Mouse (Mus musculus): ENCODE data around the gene Tpra1. TPM values are rescaled to one million over a fixed set of nuclear protein-coding genes. Genes with fewer than 3 reads are reported as not detected.

The Tpra1 gene
- 31.0 and 67.2 TPM in 2 replicates for total RNA-seq (2012; rRNA removed)

DNA sequence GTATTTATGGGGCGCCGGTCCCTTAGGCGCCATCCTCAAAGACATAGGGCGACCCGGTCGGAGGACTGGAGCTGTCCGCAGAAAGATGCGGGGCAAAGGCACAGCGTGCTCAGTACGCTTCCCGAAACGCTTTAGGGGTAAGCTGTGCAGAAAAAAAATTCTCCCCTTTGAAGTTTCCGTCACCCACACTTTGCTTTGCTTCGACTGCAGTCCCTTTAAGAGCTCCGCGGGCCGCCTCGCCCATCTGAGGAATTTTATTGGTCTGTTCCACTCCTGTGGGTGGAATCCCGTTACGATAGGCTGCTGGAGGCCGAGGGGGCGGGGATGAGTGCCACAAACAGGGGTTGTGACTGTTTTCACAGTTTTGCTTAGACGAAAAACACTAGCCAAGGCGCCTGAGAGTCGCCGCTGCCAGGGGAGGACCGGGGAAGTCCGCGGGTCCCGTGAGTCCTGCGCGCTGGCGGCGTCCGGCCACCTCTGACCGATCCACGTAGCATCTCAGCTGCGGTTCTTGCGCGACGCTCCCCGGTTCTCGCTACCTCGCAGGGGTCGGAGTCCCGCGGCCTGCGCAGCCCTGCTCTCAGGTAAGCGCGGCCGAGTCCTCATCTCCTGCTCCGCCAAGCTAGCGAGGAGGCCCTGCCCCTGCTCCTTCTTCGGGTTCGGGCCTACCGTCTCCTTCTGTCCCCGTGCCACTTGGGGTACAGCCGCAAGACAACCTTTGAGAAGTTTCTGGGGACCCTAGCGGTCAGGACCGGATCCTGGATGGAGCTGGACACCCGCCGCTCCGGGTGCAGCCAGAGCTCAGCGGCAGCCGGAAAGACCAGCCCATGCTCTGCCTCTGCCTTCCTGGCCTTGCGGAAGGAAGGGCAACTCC, at the start of gene Tpra1:
TSS of gene Tpra1 (plus strand) at position 305 of the 874 bp plus-strand sequence.
- no peaks in the 10 kb centered on the region for H3K9me3 ChIP-seq (ENCODE audit: control insufficient read depth, insufficient read depth, low read depth, low read length)
- peaks cover 3 to 11% of the 10 kb centered on the region in 2 experiments; a peak in 2 of 4 replicates for H3K4me1 ChIP-seq (ENCODE audit: control insufficient read depth in 2 of 2, insufficient read depth in 2 of 2, low read length in 2 of 2, poor library complexity in 1 of 2)
- in situ Hi-C loops (cut with MboI; ENCODE audit: low sequenced_read_pairs in 2 of 2, unreplicated experiment in 2 of 2): no loop called here
- TF ChIP-seq HCFC1 (IDR thresholded peaks at IDR 0.05; ENCODE audit: borderline replicate concordance, insufficient read depth, low read length) (no peak), ZC3H11A (IDR thresholded peaks at IDR 0.05; ENCODE audit: borderline replicate concordance, low read depth, low read length) (no peak), ZNF384 (IDR thresholded peaks at IDR 0.05; ENCODE audit: low read depth, low read length) (peak; percentile 16; the same call in 1 of the 2 replicates), MAFK (IDR thresholded peaks at IDR 0.05; ENCODE audit: insufficient read depth, low read depth, low read length) (no peak)
- peak within 1 kb of the TSS; percentile 92 for H3K9ac ChIP-seq (ENCODE audit: insufficient read depth, low read depth, low read length, poor library complexity, severe bottlenecking)
- peak within 1 kb of the TSS; percentile 93 to 94 for H3K4me3 ChIP-seq (ENCODE audit: insufficient read depth in 1 of 2, low read depth in 1 of 2, low read length in 2 of 2, poor library complexity in 1 of 2, severe bottlenecking in 1 of 2)
- peaks cover 1% of the 10 kb centered on the region; the same call in 1 of the 2 replicates for H3K36me3 ChIP-seq (ENCODE audit: control insufficient read depth, insufficient read depth, low read length, poor library complexity, severe bottlenecking)
- peak; percentile 96 for DNase-seq (ENCODE audit: low read depth, low spot score)
- peak within 1 kb of the TSS; percentile 30; the same call in 1 of the 2 replicates for H3K27ac ChIP-seq (ENCODE audit: insufficient read depth, low read depth, low read length, poor library complexity, severe bottlenecking)

GRCm38 (mm10) chr6:88854509-88854908, 47.5 kb upstream of the Tpra1 start:
- H3K36me3 ChIP-seq (ENCODE audit: control insufficient read depth, insufficient read depth, low read length, poor library complexity, severe bottlenecking): no peaks in the 10 kb centered on the region
- H3K27ac ChIP-seq (ENCODE audit: insufficient read depth, low read depth, low read length, poor library complexity, severe bottlenecking): no peak overlapping the region; the same call in 1 of the 2 replicates
- TF ChIP-seq MAFK (IDR thresholded peaks at IDR 0.05; ENCODE audit: insufficient read depth, low read depth, low read length) (no peak), ZC3H11A (IDR thresholded peaks at IDR 0.05; ENCODE audit: borderline replicate concordance, low read depth, low read length) (no peak), ZNF384 (IDR thresholded peaks at IDR 0.05; ENCODE audit: low read depth, low read length) (no peak), CHD2 (IDR thresholded peaks at IDR 0.05; ENCODE audit: low read depth, low read length) (no peak), HCFC1 (IDR thresholded peaks at IDR 0.05; ENCODE audit: borderline replicate concordance, insufficient read depth, low read length) (no peak)
- 0 out of 4 replicates have a peak, but pooled peaks cover 0 to 1% of the 10 kb centered on the region in 2 experiments for H3K4me1 ChIP-seq (ENCODE audit: control insufficient read depth in 2 of 2, insufficient read depth in 2 of 2, low read length in 2 of 2, poor library complexity in 1 of 2)
- no peak overlapping the region for H3K4me3 ChIP-seq (ENCODE audit: insufficient read depth in 1 of 2, low read depth in 1 of 2, low read length in 2 of 2, poor library complexity in 1 of 2, severe bottlenecking in 1 of 2)
- no peak overlapping the region for H3K9ac ChIP-seq (ENCODE audit: insufficient read depth, low read depth, low read length, poor library complexity, severe bottlenecking)
- in situ Hi-C loops (cut with MboI; ENCODE audit: low sequenced_read_pairs in 2 of 2, unreplicated experiment in 2 of 2): loop anchor here in 1 of 2 experiments (10.0 kb wide), 1 partner anchor 300 kb away; no protein-coding TSS in a partner anchor
- no peaks in the 10 kb centered on the region for H3K9me3 ChIP-seq (ENCODE audit: control insufficient read depth, insufficient read depth, low read depth, low read length)
- no peak for DNase-seq (ENCODE audit: low read depth, low spot score)

GRCm38 (mm10) chr6:88855636-88856035, 46.4 kb upstream of the Tpra1 start:
- no peak for TF ChIP-seq CHD2 (IDR thresholded peaks at IDR 0.05; ENCODE audit: low read depth, low read length)
- TF ChIP-seq ZC3H11A (IDR thresholded peaks at IDR 0.05; ENCODE audit: borderline replicate concordance, low read depth, low read length): peak; percentile 74; the same call in 1 of the 2 replicates
- no peak overlapping the region for H3K27ac ChIP-seq (ENCODE audit: insufficient read depth, low read depth, low read length, poor library complexity, severe bottlenecking)
- H3K36me3 ChIP-seq (ENCODE audit: control insufficient read depth, insufficient read depth, low read length, poor library complexity, severe bottlenecking): no peaks in the 10 kb centered on the region
- H3K9ac ChIP-seq (ENCODE audit: insufficient read depth, low read depth, low read length, poor library complexity, severe bottlenecking): no peak overlapping the region
- peak; percentile 84 for DNase-seq (ENCODE audit: low read depth, low spot score)
- 0 out of 4 replicates have a peak, but pooled peaks cover 0 to 1% of the 10 kb centered on the region in 2 experiments for H3K4me1 ChIP-seq (ENCODE audit: control insufficient read depth in 2 of 2, insufficient read depth in 2 of 2, low read length in 2 of 2, poor library complexity in 1 of 2)
- no peaks in the 10 kb centered on the region for H3K9me3 ChIP-seq (ENCODE audit: control insufficient read depth, insufficient read depth, low read depth, low read length)
- in situ Hi-C loops (cut with MboI; ENCODE audit: low sequenced_read_pairs in 2 of 2, unreplicated experiment in 2 of 2): loop anchor here in 1 of 2 experiments (10.0 kb wide), 1 partner anchor 301 kb away; no protein-coding TSS in a partner anchor
- no peak overlapping the region for H3K4me3 ChIP-seq (ENCODE audit: insufficient read depth in 1 of 2, low read depth in 1 of 2, low read length in 2 of 2, poor library complexity in 1 of 2, severe bottlenecking in 1 of 2)

- Histone ChIP-seq H3K4me3 (ENCODE audit: insufficient read depth in 1 of 2, low read depth in 1 of 2, low read length in 2 of 2, poor library complexity in 1 of 2, severe bottlenecking in 1 of 2) (no peak overlapping the region), H3K9me3 (ENCODE audit: control insufficient read depth, insufficient read depth, low read depth, low read length) (no peaks in the 10 kb centered on the region), H3K9ac (ENCODE audit: insufficient read depth, low read depth, low read length, poor library complexity, severe bottlenecking) (no peak overlapping the region), H3K4me1 (ENCODE audit: control insufficient read depth in 2 of 2, insufficient read depth in 2 of 2, low read length in 2 of 2, poor library complexity in 1 of 2) (0 out of 4 replicates have a peak, but pooled peaks cover 0 to 1% of the 10 kb centered on the region in 2 experiments), H3K27ac (ENCODE audit: insufficient read depth, low read depth, low read length, poor library complexity, severe bottlenecking) (no peak overlapping the region), H3K36me3 (ENCODE audit: control insufficient read depth, insufficient read depth, low read length, poor library complexity, severe bottlenecking) (no peaks in the 10 kb centered on the region)
- in situ Hi-C loops (cut with MboI; ENCODE audit: low sequenced_read_pairs in 2 of 2, unreplicated experiment in 2 of 2): loop anchor here in 1 of 2 experiments (10.0 kb wide), 1 partner anchor 302 kb away; no protein-coding TSS in a partner anchor
- DNase-seq (ENCODE audit: low read depth, low spot score): no peak
- TF ChIP-seq ZNF384 (IDR thresholded peaks at IDR 0.05; ENCODE audit: low read depth, low read length) (no peak), CHD2 (IDR thresholded peaks at IDR 0.05; ENCODE audit: low read depth, low read length) (no peak), MAFK (IDR thresholded peaks at IDR 0.05; ENCODE audit: insufficient read depth, low read depth, low read length) (no peak), ZC3H11A (IDR thresholded peaks at IDR 0.05; ENCODE audit: borderline replicate concordance, low read depth, low read length) (no peak), HCFC1 (IDR thresholded peaks at IDR 0.05; ENCODE audit: borderline replicate concordance, insufficient read depth, low read length) (no peak)
Measured at GRCm38 (mm10) chr6:88857249-88857648, 44.8 kb upstream of the Tpra1 start.

All from ES-E14 (cell line).